Mouse (Mus musculus) CD4-positive helper T cell, adult 2 months (primary cell): ENCODE results near the gene Fgfr2.

Experiments used
- DNase-seq: peaks from one replicate; pipeline ENCODE4 v3.0.0-alpha.2; 2012; ENCODE audit warnings: low read depth, missing footprints, low spot score

The Fgfr2 gene

DNA sequence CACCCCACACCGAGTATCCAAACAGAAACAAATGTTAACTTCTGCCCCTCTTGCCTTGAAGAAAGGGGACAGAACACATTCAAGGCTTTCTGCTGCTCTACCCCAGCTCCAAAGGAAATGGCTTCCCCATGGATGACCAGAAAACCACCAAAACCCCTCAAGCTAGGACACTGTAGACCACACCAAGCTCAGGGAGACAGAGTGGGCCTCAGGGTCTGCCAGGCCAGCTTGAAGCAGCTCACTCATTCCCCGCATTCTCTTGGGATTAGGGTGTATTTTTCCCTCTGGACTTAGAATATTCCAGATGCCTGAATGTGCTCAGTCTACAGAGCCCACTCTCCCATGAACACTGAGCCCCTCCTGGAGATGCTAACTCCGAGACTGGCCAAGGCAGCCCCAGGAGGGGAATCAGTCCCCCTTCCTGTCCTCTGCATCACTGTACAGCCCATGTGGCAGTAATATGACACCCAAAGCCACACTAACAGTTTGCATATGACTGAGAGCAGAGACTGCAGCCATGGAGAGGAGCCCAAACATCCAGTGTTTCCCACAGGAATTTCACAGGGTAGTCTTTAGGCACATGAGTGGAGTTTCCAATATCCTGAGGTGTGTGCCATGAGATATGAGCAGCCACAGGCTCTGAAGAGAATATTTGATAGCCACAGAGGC is 2824.1 kb downstream of the Fgfr2 start:
- DNase-seq: no peak

DNA sequence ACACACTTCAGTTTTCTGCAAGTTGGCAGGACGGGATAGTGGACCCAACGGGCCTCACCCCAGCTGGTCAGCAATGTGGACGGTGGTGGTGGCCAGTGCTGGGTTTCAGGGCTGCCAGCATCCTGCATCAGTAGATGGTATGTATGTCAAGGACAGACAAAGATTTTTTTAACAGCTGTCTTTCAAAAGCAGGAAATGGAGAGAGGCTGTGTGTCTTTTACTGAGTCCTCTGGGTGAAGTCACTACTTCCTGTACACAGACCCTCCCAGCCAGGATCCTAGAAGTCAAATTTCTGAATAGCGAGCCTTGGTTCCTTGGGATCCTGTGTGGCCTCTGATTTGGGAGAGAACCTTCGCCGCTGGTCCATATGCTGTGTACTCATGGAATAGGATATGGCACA is 2832.0 kb downstream of the Fgfr2 start:
- DNase-seq: no peak

DNA sequence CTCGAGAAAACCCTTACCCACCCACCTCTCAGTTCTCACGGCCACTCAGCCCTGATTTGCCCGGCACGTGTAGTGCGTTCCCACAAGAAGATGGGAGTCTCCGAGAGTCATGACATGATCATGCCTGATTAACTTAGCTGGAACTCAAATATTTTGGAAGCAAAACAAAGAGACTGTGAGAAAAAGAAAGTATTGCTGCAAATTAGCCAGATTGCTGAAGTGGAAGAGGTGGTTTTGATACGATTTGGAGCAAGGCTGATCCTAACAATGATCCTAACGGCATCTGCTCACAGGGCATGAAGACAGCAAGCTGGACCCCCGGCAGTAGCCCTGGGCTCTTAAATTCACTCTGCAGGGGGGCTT is 2833.7 kb downstream of the Fgfr2 start:
- no peak for DNase-seq

DNA sequence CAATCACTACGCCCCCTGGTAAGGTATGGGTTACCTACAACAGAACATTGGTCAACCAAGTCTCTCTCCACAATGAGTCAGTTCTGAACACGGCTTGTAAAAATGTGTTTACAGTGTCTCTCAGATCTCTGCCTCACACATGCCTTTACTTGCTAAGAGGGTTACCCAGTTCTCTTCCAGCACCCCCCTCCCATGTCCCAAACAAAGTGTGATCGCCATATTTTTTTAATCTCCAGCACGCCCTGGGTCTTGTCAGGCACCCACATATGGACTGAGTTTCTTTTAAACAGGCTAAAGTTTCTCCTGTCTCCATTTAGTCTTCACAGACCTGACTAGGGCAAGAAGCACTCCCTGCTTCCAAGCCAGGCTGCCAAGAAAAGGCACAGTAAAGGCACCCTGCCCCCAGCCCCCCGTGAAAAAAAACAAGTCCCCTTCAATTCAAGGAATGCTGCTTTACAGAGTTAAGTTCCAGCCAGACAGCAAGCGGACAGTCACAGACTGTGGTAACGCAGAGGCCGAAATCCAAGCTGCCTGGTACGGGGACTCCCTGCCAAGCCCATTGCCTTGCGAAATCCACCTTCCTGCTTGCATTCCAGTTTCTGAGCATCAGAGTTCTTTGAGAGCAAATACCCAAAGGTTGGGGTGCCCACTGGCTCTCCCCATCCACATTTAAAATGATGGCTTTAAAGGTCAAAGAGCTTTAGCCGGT is 2834.3 kb downstream of the Fgfr2 start:
- no peak for DNase-seq

DNA sequence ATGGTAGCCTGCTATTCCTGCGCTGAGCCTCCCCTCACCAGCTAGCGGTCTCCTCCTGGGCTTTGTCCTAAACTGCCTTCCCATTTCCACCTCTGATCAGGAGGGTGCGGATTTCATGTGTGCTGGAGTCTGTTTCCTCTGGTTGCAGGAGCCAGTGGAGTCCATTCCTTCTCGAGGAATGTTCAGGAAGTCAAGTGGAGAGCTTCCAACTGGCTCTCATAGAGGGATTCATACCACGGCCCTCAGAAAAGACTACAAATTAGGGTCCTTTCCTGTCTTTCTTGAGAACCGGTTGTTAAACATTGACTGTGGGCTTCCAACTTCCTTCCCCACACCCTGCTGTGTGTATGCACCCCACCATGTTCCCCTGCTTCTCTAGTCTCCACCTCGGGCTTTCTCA is 2834.9 kb downstream of the Fgfr2 start:
- DNase-seq: no peak

DNA sequence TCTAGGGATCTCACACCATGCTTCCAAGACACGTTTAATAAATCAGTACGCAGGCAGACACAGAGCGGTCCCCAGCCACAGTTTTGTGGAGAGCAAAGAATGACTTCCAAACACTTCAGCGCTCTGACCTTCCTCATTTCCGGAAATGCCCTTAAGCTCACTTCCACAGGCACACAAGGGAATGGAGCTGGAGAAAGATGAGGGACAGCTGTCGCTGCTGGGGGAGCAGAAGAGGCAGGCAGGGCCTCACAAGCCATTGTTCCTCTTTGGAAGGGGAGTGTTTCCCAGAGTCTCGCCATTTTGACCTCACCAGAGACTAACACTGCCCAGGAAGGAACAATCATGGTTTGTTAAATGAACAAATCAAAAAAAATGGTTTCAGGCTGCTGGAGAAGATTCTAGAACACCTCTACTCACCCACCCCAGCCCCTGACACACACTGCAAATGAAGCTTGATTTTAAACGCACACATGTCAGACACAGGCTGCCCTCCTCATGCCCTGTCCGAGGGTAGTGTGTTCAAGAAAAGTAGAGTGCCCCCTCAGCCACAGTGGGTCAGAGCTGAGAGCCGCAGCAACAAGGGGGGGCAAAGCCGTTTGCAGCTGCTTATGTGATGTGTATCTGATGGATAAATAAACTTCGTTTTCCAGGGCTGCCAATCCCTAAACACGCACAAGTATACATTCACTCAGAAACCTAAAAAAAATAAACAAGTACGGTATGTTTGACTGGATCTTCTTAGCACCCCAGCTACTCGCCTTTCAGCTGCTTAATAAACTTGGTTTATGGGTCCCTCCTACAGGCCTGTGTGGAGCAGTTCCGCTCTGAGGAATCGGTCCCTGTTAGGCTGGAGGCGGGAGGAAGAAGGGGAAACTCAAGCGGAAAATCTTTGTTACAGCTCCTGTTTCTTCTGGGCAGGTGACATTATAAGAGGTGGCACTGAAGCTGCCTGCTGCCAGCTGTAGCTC is 2844.1 kb downstream of the Fgfr2 start:
- DNase-seq: no peak

DNA sequence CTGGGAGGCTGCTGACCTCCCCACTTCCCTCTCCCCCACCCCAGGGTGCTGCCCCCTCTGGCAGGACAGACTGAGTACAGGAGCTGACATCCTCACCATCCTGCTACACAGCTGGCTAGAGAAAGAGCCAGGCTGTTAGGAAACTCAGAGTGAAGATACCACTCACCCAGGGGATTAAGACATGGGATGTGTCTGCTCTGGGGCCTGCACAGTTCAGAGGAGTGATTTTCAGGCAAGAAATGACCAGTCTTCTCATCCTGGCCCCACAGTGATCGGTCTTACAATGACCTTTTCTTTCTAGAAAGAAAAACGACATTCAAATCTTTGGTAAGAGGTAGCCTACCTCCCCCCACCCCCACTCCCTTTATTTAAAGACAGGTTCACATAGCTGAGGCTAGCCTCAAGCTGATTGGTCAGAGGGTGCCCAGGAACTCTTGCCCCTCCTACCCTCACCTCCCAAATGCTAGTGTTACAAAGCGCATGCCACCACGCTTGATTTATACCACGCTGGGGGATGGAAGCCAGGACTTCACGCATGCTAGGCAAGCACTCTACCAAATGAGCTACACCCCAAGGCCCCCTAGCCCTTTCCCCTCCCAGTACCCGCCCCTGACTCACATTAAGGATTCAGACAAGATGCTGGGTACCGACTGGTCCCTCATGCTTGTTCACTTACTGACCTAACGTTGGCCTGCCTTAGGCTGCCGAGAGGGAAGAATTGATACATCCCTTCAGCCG is 2845.0 kb downstream of the Fgfr2 start:
- DNase-seq: no peak

DNA sequence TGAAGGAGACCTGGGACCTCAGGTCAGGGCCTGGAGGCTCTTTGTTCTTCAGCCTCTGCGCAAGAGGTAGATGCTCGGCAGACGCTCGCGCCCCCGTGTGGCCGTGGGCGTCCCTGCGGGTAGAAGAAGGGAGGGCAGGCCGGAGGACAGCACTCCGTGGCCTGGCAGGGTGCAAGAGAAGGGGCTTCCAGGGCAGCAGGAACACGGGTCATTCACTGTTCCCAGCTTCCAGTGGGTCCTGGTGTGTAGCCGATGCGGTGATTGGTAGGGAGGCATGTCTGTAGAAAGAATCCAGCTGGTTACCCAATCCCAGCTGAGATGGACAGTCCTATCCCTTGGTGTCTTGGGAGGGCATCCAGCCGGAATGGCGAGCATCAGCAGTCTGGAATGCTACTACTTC is 2849.9 kb downstream of the Fgfr2 start:
- peak; percentile 33 for DNase-seq

DNA sequence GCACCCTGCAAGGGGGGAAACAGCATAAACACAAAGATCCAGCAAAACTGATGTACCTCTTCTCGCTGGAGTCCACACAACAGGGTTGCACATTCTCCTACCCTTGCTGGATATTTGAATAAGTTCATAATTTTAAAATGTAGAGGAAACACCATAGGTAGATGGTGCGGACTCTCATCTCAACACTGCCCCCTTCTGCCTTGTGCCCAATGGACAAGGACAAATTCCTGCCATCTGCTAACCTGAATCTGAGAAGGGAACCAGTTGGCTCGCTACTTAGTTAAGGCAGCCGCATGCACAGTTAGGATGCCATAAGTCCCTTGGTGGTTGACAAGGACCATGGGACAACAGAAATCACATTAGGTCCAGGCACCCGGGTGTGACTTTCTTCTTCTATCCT is 2852.3 kb downstream of the Fgfr2 start:
- no peak for DNase-seq

DNA sequence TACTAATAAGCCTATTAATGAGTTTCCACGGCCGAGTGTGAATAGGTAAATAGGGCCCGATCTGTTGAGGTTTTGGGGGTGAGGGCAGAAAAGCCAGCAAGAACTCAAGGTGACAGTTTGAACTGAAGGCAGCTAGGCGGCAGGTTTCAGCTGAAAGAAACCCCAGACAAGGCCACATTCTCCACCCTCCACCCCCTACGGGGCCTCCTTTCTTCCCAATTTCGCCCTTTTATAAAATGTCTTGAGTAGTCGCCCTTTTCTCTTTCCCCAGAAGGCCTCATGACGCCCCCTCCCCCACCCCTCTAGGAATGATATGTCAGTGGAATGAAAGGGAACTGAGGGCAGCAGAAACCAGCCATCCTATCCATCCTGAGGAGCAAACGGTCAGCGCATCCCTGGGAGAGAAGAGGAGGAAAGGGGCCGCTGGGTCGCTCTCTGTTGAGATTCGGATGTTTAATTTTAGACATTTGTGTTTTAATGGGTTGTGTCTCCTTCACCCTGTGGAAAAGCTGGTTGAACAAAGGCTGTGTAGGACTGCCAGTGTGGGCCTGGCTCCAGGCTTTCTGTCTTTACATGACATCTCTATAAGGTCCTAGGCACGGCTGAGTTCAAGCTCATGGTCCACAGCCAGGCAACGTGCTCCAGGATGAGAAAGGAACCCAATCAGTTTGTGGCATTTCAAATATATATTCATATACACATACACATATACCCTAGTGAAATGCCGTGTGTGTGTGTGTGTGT is 2853.9 kb downstream of the Fgfr2 start:
- no peak for DNase-seq

DNA sequence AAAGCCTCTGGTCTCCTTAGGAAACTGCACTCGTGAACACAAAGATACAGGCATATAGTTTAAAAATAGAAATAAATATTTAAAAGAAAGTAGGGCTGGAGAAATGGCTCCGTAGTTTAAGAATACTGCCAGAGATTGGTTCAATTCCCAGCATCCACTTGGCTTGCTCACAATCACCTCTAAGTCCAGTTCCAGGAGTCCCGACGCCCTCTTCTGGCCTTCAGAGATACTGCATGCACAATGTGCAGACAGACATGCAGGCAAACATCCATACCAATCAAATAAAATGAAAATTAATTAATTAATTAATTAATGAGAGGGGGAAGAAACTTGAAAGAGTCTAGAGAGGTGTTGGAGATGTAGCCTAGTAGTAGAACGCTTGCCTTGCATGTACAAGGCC is 2856.1 kb downstream of the Fgfr2 start:
- no peak for DNase-seq

DNA sequence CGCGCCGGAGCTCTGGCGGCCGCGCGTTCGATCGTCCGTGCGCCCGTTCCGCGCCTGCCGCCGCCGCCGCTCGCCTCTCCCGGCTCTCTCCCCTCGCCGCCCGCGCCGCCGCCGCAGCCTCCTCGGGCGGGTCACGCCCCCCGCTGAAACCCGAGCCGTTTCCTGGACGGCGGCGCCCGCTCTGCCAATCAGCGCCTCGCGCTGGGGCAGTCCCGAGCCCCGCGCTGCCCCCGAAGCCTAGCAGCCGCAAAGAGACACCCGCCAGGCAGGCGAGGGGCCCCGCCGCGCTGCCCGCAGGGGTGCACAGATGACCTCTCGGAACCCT is 2857.0 kb downstream of the Fgfr2 start:
- DNase-seq: no peak

DNA sequence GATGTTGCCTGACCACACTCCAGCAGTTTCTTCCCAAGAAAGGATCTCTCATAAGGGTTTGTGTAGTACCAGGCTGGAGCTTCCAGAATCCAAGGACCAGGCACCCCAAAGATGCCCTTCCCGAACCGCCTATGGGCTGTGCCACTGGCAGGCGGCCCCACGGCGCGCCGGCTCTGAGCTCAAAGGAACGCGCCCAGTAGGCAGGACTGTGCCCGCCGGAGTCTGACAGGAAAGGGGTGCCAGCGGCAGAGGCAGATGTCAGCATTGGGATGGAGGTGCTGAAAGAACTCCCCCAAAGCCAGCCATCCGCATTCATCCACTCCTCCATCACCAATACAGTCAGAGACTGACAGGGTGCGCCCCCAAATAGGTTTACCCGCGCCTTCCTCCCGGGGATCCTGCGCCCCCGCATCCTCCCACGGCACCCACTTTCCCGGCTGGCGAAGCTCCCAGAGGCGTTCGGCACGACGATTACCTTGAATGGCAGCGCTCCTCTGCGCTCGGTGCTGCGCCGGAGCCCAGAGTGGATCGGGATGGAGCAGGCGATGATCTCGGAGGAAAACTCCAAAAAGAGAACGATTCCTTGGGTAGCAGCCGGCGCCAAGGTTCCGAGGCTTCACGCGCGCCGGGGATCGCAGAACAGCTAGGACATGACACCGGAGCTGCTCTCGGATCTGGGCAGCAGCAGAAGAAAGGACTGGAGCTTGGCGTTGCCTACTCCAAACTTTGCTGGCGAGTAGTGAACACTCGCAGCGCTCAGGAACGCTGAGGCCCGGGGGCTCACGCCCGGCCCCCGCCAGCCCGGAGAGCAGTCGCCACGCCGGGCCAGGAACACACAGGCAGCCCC is 2857.6 kb downstream of the Fgfr2 start:
- no peak for DNase-seq

DNA sequence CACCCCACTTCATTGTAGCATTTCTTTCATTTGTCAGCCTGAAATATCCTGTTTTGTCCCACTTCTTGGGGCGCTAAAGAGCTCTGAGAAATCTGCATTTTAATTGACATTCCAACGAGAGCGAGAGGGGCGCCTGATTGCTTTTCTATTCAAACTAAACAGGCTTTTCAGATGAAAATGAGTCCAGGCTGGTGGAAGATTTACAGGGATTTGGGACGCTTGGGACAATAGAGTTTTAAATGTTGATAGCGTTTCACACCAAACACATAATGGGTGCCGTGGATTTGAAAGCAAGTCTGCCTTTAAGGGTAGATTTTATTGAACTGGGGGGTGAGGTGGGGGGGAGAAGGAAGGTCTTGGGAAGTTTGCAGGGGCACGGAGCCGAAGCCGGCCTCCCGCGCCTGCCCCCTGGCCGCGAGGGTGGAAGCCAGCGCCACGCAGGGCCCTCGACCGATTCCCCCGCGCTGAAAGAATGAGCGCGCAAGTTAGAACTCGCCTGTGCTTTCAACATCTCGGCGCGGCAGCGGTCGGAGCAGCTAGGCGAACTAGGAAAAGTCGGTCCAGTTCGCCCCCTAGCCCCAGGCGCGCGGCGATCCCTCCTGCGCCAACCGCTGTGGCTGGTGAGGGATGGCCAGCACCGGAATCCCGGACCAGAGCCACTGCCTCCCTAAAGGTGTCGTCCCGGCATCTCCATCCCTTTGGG is 2858.4 kb downstream of the Fgfr2 start:
- no peak for DNase-seq

DNA sequence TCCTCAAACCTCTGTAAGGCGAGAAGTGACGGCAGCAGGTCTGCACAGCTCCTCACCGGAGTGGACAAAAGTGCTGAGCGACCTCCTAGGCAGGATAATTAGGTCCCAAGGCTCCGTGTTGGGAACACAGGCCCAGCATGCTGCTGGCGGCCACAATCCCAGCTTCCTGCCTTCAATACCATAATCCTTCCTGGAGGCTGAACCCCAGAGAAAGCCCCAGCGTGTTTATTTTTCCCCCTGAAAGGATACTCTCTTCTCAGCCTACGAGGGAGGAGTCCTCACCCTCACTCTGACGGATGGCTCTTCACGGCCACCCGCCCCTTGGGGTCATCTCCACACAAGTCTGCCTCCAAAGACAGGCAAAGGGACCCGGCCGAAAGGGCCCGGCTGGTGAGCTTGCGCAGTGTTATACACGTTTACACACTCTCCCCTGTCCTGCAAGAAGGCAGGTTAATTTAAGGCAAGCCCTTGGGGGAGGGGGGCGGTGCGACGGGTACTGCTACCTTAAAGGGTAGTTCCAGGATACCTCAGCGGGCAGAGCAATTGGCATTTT is 2859.3 kb downstream of the Fgfr2 start:
- no peak for DNase-seq

DNA sequence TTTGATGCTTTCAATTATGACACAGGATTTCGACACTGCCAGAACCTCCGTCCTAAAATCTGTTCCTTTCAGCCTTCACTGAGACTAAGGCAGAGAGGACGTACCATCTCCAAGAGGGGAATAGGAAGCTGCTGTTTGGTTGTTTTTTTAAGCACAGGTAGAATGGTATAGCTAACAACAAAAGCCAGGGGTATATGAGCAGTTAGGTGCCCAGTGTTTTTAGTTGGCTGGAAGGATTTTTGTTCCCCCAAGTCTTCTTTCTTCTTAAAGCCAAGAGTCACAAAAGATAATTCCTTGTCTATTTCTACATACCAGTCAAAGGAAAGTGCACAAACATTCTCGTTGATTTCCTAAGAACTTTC is 2859.9 kb downstream of the Fgfr2 start:
- no peak for DNase-seq

DNA sequence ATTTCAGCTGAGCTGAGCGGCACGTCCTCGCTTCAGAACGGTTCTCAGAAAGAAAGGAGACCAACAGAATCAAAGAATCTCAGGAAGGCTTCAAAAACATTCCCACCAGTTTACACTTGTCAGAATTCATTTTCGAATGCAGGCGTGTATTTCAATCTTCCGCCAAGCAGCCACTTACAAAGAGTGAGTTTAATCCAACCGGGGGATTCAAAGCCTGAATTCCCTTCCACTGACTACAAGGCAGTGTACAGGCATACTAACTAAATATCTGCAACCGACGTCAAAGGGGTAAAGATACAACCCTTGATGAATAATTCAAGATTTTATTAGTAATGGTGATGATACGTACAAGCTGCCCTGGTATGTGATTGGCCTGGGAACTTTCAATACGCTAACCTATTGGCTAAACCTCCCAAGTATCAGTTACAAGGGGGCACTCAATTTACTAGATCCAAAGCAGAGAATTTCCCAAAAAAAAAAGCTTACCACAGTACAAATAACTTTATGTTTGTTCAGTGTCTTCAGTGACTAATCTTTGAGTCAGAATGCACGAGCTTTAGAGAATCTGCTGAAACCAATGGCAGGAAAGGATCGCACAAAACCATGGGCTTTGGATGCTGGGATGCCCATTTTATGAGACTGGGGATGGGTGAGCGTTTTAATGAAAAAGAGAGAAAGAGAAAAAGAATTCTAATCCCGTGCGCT is 2860.5 kb downstream of the Fgfr2 start:
- no peak for DNase-seq

DNA sequence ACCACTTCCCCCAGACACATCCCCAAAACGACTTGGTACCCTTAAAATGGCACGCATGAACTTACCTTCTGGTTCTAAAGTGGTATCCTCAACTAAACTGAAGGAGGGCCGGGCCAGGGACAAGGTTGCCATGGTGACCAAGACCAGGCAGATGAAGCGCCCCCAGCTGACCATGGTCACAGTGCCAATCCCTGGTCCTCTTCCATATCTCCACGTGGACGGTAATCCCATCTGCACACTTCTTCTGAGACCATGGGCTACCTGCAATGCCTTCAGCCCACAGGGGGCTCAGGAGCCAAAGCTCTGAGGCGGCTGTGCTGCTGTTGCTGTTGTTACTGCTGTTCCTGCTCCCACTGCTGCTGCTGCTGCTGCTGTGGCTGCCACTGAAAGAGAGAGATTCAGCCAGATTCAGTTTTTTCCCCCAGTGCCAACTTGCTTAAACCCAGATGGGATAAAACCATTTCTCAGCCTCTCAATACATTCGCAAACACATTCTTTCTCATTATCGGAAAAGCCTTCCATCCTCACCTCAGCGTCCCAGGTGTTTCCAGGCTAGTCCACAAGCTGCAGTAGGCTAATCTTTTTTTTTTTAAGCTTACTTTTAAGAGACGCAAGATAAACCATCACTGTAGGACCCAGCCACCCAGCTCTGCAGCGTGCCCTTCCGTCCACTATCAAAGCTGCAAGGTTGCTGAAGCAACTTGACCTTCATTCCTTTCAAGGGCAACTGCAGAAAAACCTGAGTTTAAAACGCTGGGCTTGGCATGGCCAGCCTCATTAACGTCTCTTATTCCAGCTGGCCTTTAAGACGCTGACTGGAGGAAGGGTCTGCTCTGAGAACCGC is 2861.2 kb downstream of the Fgfr2 start:
- DNase-seq: no peak
